Mouse (Mus musculus) ES-Bruce4 (cell line): ENCODE data around the gene Onecut3.

Experiments used
- CTCF ChIP-seq: IDR thresholded peaks from one replicate; pipeline ENCODE4 v1.8.1; 2011; ENCODE audit warnings: low read depth, low read length
- EP300 ChIP-seq: IDR thresholded peaks from 2 replicates; pipeline ENCODE4 v1.6.1; 2011; ENCODE audit warnings: low read depth, low read length; ENCODE audit not compliant: insufficient read depth
- POLR2A ChIP-seq: IDR thresholded peaks from one replicate; pipeline ENCODE4 v1.8.1; 2011; ENCODE audit warnings: low read length; ENCODE audit not compliant: insufficient read depth

DNA sequence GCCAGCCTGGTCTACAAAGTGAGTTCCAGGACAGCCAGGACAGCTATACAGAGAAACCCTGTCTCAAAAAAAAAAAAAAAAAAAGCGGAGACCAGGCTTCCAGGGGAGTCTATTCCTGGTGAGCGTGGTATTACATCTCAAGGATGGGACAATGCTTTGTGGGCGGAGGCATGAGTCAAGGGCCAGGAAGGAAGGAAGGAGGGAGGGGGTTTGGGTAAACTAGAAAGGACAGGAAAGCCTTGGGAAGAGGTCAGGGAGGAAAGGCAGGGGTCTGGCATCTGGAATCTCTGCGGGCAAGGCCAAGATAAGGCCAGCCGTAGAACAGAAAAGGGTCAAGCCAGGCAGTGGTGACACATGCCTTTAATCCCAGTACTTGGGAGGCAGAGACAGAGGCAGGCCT is 44.9 kb downstream of the Onecut3 start:
- TF ChIP-seq CTCF (no peak), POLR2A (no peak), EP300 (no peak)
